Mouse (Mus musculus) heart, postnatal 0 days (tissue): ENCODE data around the gene Nfia. TPM values are rescaled to one million over a fixed set of nuclear protein-coding genes. Genes with fewer than 3 reads are reported as not detected.

Experiments
- ATAC-seq: fragments of 200-750 bp; cut with Nextera tagmentation; 2 replicates; pipeline ENCODE4 v1.8.0; 2017; ENCODE audit warnings: low read depth, moderate number of reproducible peaks, moderate library complexity; ENCODE audit not compliant: insufficient read depth
- DNase-seq: peaks from one replicate; pipeline ENCODE4 v3.0.0-alpha.2; 2016; ENCODE audit warnings: low spot score
- H3K27ac ChIP-seq: fragments of 300-500 bp; sonication (generic); 2 replicates; pipeline ENCODE4 v1.5.1; 2014; ENCODE audit warnings: low read depth, mild to moderate bottlenecking
- H3K27me3 ChIP-seq: fragments of 300-500 bp; sonication (generic); 2 replicates; pipeline ENCODE4 v1.6.1; 2014; ENCODE audit warnings: low read length, mixed read lengths; ENCODE audit not compliant: control insufficient read depth, insufficient read depth
- H3K36me3 ChIP-seq: fragments of 300-500 bp; sonication (generic); replicated peaks from 2 replicates; pipeline ENCODE4 v1.6.1; 2014; ENCODE audit warnings: low read length, mixed read lengths; ENCODE audit not compliant: control insufficient read depth, insufficient read depth
- H3K4me1 ChIP-seq: fragments of 300-500 bp; sonication (generic); 2 replicates; pipeline ENCODE4 v1.6.1; 2014; ENCODE audit warnings: antibody characterized with exemption; ENCODE audit not compliant: control insufficient read depth, insufficient read depth
- H3K4me2 ChIP-seq: fragments of 300-500 bp; sonication (generic); 2 replicates; pipeline ENCODE4 v1.6.1; 2014; ENCODE audit warnings: low read depth, mild to moderate bottlenecking, low read length, moderate library complexity
- H3K4me3 ChIP-seq: fragments of 300-500 bp; sonication (generic); 2 replicates; pipeline ENCODE4 v1.5.1; 2014; ENCODE audit warnings: low read depth, low read length
- H3K9ac ChIP-seq: fragments of 300-500 bp; sonication (generic); replicated peaks from 2 replicates; pipeline ENCODE4 v1.6.1; 2014; ENCODE audit warnings: low read depth, low read length, mixed read lengths
- H3K9me3 ChIP-seq: fragments of 300-500 bp; sonication (generic); replicated peaks from 2 replicates; pipeline ENCODE4 v1.6.1; 2016; ENCODE audit warnings: low read length; ENCODE audit not compliant: control insufficient read depth
- CTCF ChIP-seq: IDR thresholded peaks from 2 replicates; pipeline ENCODE4 v1.5.1; 2016; ENCODE audit warnings: antibody characterized with exemption, control low read depth, low read depth
- EP300 ChIP-seq: IDR thresholded peaks from 2 replicates; pipeline ENCODE4 v1.6.1; 2016; ENCODE audit warnings: antibody characterized with exemption, low read depth
- WGBS: fragments of 180-500 bp; shearing (Covaris S2); extraction: QIAGEN DNeasy Blood & Tissue Kit; methylation state at CpG from one replicate; pipeline ENCODE4 v1.1.7; 2014; 5-methylcytosine and 5-hydroxymethylcytosine counted together
- polyA plus RNA-seq: library from polyadenylated mRNA; unstranded; fragments of >200 nt; fragmentation: Nextera tagmentation; extraction: Ambion mirVana; gene quantifications from 2 replicates; pipeline ENCODE4 v1.2.1, GENCODE M21; 2015
- total RNA-seq: library from RNA; depleted of rRNA; stranded (reverse); fragments of >200 nt; gene quantifications from 2 replicates; pipeline ENCODE4 v1.2.3, GENCODE M21; 2014; ENCODE audit warnings: low replicate concordance

Gene Nfia
- total and polyA plus RNA-seq, 2 experiments from 2014 or later: 53.8 to 114 TPM

GRCm38 (mm10) chr4:97927309-97927656, 154.7 kb downstream of the Nfia start:
- WGBS: 68% methylated on average over 3 of the region's 3 CpGs
- Histone ChIP-seq H3K27ac (peak overlapping the region; percentile 31; the same call in 1 of the 2 replicates), H3K4me1 (peaks cover 31% of the 10 kb centered on the region), H3K4me2 (no peak overlapping the region), H3K4me3 (no peak overlapping the region), H3K9ac (no peak overlapping the region), H3K27me3 (no peaks in the 10 kb centered on the region), H3K9me3 (no peaks in the 10 kb centered on the region), H3K36me3 (no peaks in the 10 kb centered on the region)
- TF ChIP-seq EP300: no peak
- ATAC-seq (no peak), DNase-seq (no peak)

DNA sequence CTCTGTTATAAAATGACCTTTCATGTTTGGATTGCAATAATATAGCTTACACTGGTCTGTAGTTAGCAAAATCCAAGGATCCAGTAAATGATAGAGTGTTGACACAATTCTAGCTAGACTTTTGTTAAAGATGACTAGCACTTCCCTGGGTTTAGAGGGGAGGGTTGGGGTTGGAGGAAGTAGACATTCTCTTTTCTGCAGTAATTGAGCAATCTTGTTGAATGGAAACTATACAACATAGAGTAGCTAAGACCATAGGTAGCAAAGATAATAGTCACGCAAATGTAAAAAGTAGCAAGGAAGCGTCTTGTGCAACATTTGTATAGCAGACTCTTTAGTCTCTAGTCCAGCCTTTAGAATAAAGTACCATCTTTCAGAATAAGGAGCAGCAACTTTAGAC, 163.8 kb downstream of the Nfia start:
- Histone ChIP-seq H3K36me3 (no peaks in the 10 kb centered on the region), H3K4me2 (no peak overlapping the region), H3K4me3 (no peak overlapping the region), H3K9ac (no peak overlapping the region), H3K9me3 (no peaks in the 10 kb centered on the region), H3K27ac (0 out of 2 replicates have a peak overlapping the region, but pooled peaks have one; percentile 5), H3K4me1 (peaks cover 35% of the 10 kb centered on the region), H3K27me3 (no peaks in the 10 kb centered on the region)
- WGBS: 90% methylated on average over 2 of the region's 2 CpGs
- ATAC-seq (no peak), DNase-seq (no peak)
- TF ChIP-seq EP300 (no peak), CTCF (no peak)

DNA sequence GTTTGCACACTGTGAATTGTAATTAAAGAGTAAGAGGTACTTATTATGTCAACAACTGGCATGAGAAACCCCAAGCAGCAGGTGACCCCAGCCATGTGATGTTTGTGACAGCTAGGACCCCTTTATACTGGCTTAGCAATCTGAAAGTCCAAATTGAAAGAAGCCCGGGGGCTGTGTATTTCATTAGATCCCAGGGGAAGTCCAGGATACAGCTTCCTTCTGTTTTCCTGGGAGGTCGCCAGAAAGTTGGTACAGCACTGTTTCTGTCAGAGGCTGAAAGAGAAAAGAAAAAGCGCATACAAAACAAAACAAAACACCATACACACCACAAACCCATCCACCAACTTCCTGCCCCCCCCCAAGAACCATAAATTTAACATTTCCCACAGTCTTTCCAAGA, 164.4 kb downstream of the Nfia start:
- WGBS: 54% methylated on average over 3 of the region's 3 CpGs
- ATAC-seq (no peak), DNase-seq (no peak)
- Histone ChIP-seq H3K27me3 (no peaks in the 10 kb centered on the region), H3K4me2 (peak overlapping the region; percentile 24; the same call in 1 of the 2 replicates), H3K27ac (no peak overlapping the region), H3K4me1 (peaks cover 35% of the 10 kb centered on the region), H3K9ac (no peak overlapping the region), H3K9me3 (no peaks in the 10 kb centered on the region), H3K36me3 (no peaks in the 10 kb centered on the region), H3K4me3 (no peak overlapping the region)
- TF ChIP-seq EP300 (no peak), CTCF (no peak)

DNA sequence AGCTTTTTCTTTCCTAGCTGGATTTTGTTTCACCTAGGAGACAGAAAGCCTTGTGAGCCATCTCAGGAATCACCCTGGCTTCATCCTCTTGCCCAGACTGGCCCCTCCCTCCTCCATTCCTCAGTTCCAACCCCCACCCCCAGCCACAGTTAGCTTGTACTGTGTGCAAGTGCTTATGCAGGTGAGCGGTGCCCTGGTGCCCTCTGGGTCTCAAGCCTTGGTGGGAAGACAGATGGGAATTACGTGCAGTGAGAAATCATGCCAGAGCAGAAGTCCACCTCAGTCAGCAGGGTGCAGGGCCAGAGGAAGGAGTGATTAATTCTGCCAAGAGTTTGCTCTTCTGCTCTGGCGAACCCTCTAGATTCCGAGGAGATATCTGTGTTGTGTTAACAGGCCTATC, 167.0 kb downstream of the Nfia start:
- DNase-seq: no peak
- no peak overlapping the region for H3K4me3 ChIP-seq
- H3K27ac ChIP-seq: peak overlapping the region; percentile 65
- no peaks in the 10 kb centered on the region for H3K9me3 ChIP-seq
- no peaks in the 10 kb centered on the region for H3K27me3 ChIP-seq
- H3K4me1 ChIP-seq: peaks cover 30% of the 10 kb centered on the region
- TF ChIP-seq EP300 (no peak), CTCF (no peak)
- H3K4me2 ChIP-seq: no peak overlapping the region
- no peak overlapping the region for H3K9ac ChIP-seq
- ATAC-seq: no peak
- H3K36me3 ChIP-seq: no peaks in the 10 kb centered on the region
- 28% methylated on average over 4 of the region's 4 CpGs for WGBS

- Histone ChIP-seq H3K27ac (peak overlapping the region; percentile 65), H3K9ac (no peak overlapping the region), H3K36me3 (0 out of 2 replicates have a peak, but pooled peaks cover 1% of the 10 kb centered on the region), H3K27me3 (no peaks in the 10 kb centered on the region), H3K4me1 (peaks cover 27% of the 10 kb centered on the region), H3K4me2 (no peak overlapping the region), H3K9me3 (no peaks in the 10 kb centered on the region), H3K4me3 (no peak overlapping the region)
- DNase-seq (no peak), ATAC-seq (no peak)
- no peak for TF ChIP-seq CTCF
- no peak for TF ChIP-seq EP300
- WGBS: 59% methylated on average over 4 of the region's 4 CpGs
These were observed 167.5 kb downstream of the Nfia start for GRCm38 (mm10) chr4:97939920-97940520.

- no peak for DNase-seq
- Histone ChIP-seq H3K36me3 (0 out of 2 replicates have a peak, but pooled peaks cover 4% of the 10 kb centered on the region), H3K9ac (no peak overlapping the region), H3K4me2 (no peak overlapping the region), H3K4me3 (no peak overlapping the region), H3K4me1 (peaks cover 19% of the 10 kb centered on the region), H3K27ac (peak overlapping the region; percentile 30; the same call in 1 of the 2 replicates), H3K27me3 (no peaks in the 10 kb centered on the region), H3K9me3 (no peaks in the 10 kb centered on the region)
- WGBS: 78% methylated on average over 8 of the region's 8 CpGs
- TF ChIP-seq EP300 (no peak), CTCF (no peak)
- no peak for ATAC-seq
These were observed 169.1 kb downstream of the Nfia start for GRCm38 (mm10) chr4:97941616-97942015.
